Mouse (Mus musculus) erythroid progenitor cell, adult 5-6 weeks (primary cell): ENCODE data around the gene Abca12. TPM values are rescaled to one million over a fixed set of nuclear protein-coding genes. Genes with fewer than 3 reads are reported as not detected.

Experiments used
- ATAC-seq: replicated peaks from 2 replicates; pipeline ENCODE4 v1.8.0; 2016; ENCODE audit warnings: moderate number of reproducible peaks, mild to moderate bottlenecking, moderate TSS enrichment, inconsistent platforms; ENCODE audit not compliant: poor library complexity, low FRiP score, severe bottlenecking
- total RNA-seq, 2 experiments: library from RNA; stranded (forward) in 1 of 2; stranded (reverse) in 1 of 2; fragments of 150-400 nt in 1 of 2; fragments of 186-747, 209-891 nt in 1 of 2; gene quantifications; 2 replicates each; pipeline versions ENCODE4 v1.2.3 to v1.2.4; 2015 to 2017; ENCODE audit warnings: low replicate concordance in 2 of 2

Abca12 gene
- total RNA-seq (2015; ENCODE audit: low replicate concordance) (not detected in 2 replicates), total RNA-seq (2017; ENCODE audit: low replicate concordance) (not detected in 2 replicates)

- ATAC-seq = no peak
These were observed at the start of gene Abca12 for GRCm38 (mm10) chr1:71414810-71415209. Abca12 (minus strand) TSS chr1:71414910.

DNA sequence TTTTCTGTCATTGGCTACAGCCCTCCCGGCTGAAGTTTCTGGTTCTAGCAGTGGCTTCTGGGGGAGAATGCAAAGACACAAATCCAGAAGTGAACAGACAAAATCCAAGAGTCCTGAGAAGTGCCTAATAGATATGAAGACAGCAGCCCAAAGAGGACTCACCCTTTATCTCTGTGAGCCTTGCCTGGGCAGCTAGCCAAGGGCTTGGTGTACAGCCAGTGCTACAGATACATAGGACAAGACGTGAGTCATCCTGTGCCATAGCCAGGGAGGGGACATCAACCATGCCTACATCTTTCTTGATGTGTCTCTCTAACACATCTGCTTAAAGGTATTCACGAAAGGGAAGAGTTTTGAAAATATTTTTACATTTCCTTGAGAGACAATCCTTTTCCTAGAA is 43.3 kb upstream of the Abca12 start:
- ATAC-seq = no peak

DNA sequence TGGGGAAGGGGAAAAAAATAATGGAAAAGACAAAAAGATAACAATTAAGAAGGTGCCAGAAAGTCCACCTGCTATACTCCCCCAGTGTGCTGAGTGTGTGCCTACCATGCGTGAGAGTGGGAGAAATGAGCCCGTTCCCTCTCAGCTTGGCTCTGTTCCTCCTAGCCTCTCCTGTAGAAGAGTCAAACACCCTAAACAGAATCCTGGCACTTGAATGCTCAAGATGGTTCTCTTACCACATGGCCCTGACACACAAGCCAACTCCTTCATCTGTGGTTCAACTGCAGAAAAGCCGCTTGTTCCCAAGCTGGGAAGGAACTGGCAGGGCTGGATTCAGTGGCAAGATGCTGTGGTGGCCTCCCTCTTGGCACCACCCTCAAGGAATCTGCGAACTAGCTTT is 32.7 kb upstream of the Abca12 start:
- no peak for ATAC-seq

DNA sequence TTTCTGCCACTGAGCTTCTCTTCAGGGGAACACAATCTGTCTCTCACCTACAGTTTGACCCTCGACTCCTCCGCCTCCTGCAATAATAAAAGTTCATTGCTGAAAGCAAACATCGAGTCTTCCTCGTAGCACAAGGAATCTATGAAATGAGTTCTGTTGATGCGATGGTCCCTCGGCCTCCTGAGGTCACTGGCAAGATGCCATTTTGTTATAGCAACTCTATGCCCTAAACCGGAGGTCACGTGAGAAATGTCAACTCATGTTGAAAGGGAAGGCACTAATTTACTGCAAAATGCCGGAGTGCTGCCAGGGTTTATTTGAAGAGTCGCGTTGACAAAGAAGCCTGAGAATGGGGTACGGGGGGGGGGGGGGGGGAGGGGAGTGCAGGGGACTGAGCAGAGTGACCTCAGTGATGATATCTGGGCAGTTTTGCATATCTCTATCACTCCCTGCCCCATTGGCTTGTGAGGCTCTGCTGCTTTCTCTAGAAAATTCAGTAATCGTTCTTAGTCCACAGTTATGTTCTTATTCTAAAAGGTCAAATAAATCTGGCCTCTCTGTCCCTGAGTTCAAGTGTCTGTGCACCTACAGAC is 7.1 kb upstream of the Abca12 start:
- ATAC-seq = no peak

GRCm38 (mm10) chr1:71418467-71418866 is 3.8 kb upstream of the Abca12 start:
- ATAC-seq = no peak

- ATAC-seq = no peak
These were observed 3.2 kb upstream of the Abca12 start for GRCm38 (mm10) chr1:71417951-71418350.

DNA sequence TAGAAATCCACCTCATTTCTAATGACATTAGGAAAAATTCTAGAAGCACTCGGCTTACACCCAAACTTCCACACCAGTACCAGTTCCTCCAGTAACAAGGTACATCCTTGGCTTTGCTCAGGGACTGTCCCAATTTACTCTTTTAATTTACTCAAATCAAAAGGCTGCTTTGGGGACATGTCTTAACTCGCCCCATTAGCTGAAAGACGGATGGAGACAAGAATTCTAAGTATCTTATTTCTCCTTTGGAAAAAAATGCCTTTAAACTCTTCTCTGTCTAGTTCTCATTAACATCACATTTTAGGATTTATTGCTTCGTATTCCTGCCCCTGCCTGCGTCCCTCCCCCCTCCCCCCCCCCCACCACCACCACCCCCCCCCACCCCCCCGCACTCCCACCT is 626 bp downstream of the Abca12 start:
- no peak for ATAC-seq

GRCm38 (mm10) chr1:71413114-71413513 is 1.6 kb downstream of the Abca12 start:
- no peak for ATAC-seq

DNA sequence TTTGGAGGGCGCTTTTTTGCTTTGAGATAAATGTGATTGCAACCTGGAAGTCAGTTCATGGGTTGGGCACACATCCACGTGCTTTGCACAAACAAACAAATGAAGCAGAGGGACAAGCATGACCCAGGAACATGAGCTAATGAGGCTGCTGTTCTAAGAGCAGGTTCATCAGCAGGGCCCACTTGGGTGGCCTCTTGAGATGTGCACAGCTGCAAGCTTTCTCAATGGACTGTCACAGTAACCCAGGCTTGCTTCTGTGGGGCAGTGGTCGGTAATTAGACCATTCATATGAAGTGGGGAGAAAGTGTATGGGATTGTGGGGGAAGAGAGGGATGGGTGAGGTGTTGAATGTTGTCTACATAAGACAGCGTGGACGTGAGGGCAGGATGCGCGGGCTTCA is 7.0 kb downstream of the Abca12 start:
- ATAC-seq = no peak

DNA sequence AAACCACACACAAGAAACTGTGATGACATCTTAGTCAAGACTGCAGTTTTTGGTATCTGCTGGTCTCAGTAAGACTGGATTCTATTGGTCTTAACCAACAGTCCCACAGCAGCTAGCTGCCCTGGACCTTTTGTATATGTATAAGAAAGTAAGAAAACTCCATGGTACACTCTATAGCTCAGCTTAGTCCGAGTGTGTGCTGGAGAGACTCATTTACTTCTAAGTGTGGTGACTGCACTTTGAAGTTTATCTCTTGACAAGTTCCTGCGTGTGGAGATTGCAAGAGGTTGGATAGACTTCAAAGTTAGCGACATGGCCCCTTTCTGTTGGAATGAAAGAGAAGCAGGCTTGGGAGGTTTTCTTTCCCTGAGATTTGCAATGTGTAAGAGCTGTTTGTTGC is 17.1 kb downstream of the Abca12 start:
- no peak for ATAC-seq

DNA sequence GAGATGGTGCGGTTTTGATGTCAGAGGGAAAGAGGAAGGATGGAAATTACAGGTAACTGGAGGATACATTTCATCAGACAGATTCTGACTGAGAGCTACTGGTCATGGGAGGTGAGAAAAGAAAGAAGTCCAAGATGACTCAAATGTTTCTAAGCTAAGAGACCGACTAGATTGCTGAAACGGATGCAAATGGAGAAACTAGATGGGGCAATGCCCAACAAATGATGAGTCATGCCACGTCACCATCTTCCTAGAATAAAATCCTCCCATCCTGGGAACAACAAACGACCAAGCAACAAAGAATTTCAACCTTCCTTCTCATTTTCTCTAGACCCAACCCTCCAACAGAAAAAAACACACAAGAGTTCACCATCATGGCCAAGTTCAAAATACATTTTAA is 18.6 kb downstream of the Abca12 start:
- no peak for ATAC-seq

- no peak for ATAC-seq
These were observed 20.5 kb downstream of the Abca12 start for GRCm38 (mm10) chr1:71394177-71394576.

GRCm38 (mm10) chr1:71393489-71393888 is 21.2 kb downstream of the Abca12 start:
- ATAC-seq = no peak

DNA sequence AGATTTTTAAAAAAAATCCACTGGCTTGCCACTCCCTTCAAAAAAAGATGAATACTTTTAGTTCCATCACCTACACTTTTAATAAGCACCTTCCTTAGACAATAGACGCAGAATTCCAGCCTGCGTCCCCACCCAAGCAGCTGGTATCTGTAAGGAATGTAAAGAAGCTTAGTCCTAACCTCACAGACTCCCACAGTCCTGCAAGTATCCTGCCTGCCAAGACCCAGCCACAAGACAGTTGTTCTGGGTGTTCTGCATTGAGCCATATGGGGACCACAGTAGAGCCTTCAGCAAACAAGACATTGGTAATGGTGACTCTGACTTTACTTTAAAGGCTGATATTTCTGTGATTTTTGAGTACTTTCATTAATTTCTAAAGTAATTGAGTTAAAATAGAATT is 22.2 kb downstream of the Abca12 start:
- ATAC-seq = no peak

DNA sequence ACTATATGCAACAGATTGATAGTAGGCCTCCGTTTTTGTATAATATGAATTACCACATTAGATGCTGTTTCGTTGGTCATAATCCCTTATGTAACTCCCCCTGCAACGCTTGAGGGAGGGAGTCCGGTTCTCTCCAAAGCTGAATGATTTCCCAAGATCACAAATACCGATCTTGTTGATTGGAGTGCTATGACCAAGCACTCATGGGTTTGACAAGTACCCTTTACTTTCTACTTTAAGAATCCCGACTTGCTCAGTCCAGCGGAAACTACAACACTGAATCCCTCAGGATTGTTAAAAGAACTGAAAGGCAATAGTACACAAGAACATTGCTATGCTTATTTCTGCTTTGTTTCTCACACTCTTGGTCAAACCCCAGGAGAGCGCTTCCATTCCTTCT is 28.1 kb downstream of the Abca12 start:
- ATAC-seq = no peak

DNA sequence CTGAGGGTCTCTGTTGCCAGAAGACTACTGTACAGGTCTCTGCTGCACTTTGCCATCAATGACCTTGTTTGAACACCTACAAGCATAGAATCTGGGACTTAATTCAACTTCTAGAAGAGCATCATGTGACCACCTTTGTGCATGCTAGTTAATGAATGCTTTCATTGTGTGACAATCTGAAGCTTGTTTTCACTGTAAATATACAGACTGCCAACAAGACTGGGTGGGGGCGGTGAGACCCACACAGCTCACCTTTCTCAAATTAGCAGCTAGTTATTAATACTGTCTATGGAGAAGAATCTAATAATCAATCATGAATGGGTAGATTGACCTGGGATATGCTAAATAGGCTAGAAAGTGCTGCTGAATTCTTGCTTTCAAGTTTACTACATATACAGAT is 30.6 kb downstream of the Abca12 start:
- no peak for ATAC-seq

GRCm38 (mm10) chr1:71373090-71373489 is 41.6 kb downstream of the Abca12 start:
- ATAC-seq = no peak

- no peak for ATAC-seq
These were observed 44.4 kb downstream of the Abca12 start for GRCm38 (mm10) chr1:71370266-71370665.

GRCm38 (mm10) chr1:71367770-71368169 is 46.9 kb downstream of the Abca12 start:
- no peak for ATAC-seq

DNA sequence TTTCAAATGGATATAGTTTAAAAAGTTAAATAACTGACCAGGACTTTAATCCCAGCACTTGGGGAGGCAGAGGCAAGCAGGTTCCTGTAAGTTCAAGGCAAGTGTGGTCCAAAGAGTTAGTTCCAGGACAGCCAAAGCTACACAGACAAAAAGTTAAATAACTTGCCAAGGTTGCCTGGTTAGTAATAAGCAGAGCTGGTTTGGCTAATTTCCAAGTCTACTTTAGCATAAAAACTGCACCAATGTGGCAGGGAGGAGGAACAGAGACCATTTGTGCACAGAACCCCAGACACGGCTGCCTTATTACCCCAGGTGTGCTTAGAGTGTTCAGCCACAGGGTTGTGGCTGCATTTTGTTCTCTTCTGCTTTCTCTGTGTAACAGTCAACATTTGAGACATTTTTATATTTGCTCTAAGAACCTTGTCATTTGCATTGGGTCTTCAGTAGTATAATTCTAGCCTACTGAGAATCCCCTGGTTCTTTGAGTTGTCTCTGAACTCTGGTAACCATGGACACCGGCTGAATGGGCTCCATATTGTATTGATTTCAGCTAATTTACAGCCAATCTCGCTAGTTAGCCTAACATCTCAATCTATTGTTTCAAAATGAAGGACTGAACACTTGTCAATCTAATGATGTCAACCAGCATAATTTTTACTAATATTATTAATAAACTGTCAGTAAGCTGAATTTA is 71.7 kb downstream of the Abca12 start:
- ATAC-seq = no peak

DNA sequence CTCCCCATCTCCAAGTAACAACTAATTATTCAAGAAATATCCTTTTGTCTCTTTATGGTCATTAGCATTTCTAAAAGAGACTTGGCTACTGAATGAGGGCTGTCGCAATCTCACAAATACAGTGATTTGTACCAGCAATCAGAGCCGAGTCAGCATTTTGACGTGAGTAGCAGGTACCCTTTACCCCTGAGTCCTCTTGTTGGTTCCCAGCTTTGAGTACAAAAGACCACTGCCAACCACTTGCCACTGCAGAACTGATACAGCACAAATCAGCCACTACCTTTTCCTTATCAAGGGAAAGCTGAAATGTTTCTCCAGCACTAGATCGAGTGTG is 72.5 kb downstream of the Abca12 start:
- ATAC-seq = no peak
